Mouse (Mus musculus): ENCODE data around the gene Arid3a. TPM values are rescaled to one million over a fixed set of nuclear protein-coding genes. Genes with fewer than 3 reads are reported as not detected.

The Arid3a gene
- polyA plus RNA-seq, 1 experiment: 3.6 TPM

DNA sequence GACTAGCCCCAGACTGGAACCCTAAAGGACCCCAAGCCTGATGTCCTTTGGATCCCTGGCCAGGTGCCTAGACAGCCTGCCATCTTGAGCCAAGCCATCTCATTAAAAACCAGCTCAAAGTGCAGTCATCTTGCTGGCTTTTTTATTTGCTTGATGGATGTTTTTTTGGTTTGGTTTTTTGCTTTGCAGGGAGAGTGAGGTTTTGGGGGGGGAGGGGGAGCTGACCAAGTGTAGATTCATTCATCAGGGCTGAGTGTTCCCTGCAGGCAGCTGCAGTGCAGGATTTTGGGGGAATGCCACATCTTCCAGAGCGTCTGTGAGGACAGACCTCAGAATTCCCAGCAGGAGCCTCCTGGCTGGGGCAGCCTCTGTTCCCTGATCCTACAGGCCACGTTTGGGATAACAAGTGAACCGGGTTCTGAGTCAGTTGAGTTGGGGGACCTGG lies 42.3 kb downstream of the Arid3a start:
- WGBS: 38% methylated on average over 3 of the region's 3 CpGs
- DNase-seq (ENCODE audit: low read depth, low spot score): no peak

DNA sequence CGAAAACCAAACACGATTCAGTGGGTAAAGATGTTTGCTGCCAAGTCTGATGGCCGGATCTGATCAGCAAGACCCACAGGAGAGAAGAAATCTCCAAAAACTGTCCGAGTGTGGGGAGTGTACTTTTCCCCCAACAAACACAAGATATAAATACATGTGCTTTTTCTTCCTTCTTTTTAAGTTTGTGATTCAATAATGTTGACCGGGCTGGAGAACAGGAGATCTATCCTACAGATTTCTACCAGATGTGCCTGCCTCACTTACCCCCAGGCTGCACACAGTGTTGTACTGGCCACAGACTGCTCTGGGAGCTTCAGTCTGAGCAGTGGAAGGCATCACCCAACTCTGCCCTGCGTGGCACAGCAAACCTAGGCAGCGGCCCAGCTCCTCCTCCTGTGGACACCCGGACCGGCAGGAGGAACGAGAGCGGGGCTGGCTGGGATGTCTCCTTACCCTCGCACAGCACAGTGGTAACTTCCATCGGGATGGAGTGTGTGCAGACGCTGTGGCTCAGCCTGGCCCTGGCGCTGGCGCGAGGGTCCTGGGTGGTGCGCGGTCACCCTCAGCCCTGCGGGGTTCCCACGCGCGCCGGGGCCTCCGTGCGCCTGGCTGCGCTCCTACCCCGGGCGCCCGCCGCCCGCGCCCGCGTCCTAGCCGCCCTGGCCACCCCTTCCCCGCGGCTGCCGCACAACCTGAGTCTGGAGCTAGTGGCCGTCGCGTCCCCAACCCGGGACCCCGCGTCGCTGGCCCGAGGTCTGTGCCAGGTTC lies 43.8 kb downstream of the Arid3a start, which contains the start of gene Grin3b:
TSS of gene Grin3b (plus strand) at position 301 of the 768 bp plus-strand sequence.
- 6% methylated on average over 47 of the region's 47 CpGs for WGBS
- no peak for DNase-seq (ENCODE audit: low read depth, low spot score)

DNA sequence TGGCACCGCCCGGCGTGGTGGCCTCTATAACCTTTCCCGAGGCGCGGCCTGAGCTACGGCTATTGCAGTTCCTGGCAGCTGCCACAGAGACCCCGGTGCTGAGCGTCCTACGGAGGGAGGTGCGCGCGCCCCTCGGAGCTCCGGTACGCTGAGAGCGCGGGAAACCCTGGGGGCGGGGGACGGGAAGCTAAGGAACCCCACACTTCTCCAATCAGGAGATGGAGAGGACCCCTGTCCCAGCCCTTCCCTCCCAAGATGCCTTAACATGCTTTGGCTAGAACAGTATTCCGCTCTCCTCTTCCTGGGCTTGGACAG lies 44.3 kb downstream of the Arid3a start:
- no peak for DNase-seq (ENCODE audit: low read depth, low spot score)
- WGBS: 9% methylated on average over 21 of the region's 21 CpGs

DNA sequence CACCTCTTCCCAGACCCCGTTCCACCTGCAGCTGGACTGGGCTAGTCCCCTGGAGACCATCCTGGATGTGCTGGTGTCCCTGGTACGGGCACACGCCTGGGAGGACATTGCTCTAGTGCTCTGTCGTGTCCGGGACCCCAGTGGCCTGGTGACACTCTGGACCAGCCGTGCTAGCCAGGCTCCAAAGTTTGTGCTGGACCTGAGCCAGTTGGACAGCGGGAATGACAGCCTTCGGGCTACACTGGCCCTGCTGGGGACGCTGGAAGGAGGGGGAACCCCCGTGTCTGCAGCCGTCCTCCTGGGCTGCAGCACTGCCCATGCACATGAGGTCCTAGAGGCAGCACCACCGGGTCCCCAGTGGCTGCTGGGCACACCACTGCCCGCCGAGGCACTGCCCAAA lies 46.0 kb downstream of the Arid3a start:
- 44% methylated on average over 14 of the region's 14 CpGs for WGBS
- no peak for DNase-seq (ENCODE audit: low read depth, low spot score)

DNA sequence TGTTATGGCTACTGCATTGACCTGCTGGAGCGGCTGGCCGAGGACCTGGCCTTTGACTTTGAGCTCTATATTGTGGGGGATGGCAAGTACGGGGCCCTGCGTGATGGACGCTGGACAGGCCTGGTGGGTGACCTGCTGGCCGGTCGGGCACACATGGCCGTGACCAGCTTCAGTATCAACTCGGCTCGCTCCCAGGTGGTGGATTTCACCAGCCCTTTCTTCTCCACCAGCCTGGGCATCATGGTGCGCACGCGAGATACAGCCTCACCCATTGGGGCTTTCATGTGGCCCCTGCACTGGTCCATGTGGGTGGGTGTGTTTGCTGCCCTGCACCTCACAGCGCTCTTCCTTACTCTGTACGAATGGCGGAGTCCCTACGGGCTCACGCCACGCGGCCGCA lies 47.2 kb downstream of the Arid3a start:
- WGBS: 91% methylated on average over 21 of the region's 21 CpGs
- no peak for DNase-seq (ENCODE audit: low read depth, low spot score)

DNA sequence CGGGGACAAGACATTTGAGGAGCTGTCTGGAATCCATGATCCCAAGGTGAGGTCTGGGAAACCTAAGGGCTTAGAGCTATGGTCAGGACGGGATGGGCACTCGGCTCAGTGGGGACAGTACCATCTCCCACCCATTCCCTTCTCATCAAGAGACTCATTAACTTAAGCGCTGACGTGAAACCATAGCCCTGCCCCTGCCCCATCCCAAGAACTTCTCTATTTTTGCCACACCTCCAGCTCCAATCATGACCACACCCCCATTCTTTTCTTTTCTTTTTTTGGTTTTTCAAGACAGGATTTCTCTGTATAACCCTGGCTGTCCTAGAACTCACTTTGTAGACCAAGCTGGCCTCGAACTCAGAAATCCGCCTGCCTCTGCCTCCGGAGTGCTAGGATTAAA lies 47.8 kb downstream of the Arid3a start:
- 84% methylated on average over 8 of the region's 8 CpGs for WGBS
- no peak for DNase-seq (ENCODE audit: low read depth, low spot score)

DNA sequence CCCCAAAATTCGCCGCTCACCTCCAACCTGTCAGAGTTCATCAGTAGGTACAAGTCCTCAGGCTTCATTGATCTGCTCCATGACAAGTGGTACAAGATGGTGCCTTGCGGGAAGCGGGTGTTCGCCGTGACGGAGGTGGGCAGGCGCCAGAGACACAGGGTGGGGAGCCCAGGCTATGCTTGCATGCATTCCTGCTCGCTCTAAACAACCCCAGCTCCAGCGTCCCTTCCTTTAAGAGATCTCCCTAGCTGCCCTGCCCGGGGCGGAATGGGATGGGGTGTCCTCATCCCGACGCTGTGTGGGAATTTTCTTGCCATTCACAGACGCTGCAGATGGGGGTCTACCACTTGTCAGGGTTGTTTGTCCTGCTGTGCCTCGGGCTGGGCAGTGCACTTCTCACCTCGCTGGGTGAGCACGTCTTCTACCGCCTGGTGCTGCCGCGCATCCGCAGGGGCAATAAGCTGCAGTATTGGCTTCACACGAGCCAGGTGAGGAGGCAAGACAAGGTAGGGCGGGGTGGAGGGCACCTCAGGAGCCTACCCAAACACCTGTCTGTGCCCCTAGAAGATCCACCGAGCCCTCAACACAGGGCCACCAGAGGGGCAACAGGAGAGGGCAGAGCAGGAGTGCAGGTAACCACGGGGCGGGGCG lies 49.4 kb downstream of the Arid3a start:
- DNase-seq (ENCODE audit: low read depth, low spot score): no peak
- WGBS: 89% methylated on average over 28 of the region's 28 CpGs

DNA sequence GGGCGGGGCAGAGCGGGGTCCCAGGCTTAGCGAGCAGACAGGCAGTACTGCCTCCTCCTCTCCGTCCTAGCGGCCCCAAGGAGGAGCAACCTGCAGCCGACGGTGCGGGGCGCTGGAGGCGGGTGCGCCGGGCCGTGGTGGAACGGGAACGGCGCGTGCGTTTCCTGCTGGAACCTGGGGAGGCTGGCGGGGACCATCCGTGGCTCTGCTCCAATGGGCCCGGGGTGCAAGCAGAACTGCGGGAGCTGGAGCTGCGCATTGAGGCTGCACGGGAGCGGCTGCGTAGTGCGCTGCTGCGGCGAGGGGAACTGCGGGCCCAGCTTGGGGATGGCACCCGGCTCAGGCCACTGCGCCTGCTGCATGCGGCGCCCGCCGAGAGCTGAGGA lies 49.9 kb downstream of the Arid3a start:
- DNase-seq (ENCODE audit: low read depth, low spot score): no peak
- WGBS: 87% methylated on average over 35 of the region's 36 CpGs

DNA sequence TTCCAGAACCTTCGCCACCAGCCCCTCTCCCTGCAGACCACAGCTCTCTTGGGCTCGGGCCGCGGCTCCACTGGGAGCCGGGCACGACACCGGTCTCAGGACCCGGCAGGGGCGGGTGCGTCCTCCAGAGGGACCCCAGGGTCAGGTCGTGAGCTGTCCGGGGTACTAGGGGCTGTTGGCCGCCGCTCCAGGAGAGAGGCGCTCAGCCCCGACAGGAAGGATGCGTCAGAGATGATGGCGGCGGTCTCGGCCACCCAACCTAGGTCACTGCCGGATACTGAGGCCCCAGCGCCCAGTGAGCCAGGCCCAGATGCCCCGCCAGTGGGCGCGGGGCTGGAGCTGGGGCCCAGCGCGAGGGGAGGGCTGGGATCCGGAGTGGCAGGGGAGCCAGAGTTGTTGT lies 50.5 kb downstream of the Arid3a start:
- 93% methylated on average over 28 of the region's 28 CpGs for WGBS
- no peak for DNase-seq (ENCODE audit: low read depth, low spot score)

DNA sequence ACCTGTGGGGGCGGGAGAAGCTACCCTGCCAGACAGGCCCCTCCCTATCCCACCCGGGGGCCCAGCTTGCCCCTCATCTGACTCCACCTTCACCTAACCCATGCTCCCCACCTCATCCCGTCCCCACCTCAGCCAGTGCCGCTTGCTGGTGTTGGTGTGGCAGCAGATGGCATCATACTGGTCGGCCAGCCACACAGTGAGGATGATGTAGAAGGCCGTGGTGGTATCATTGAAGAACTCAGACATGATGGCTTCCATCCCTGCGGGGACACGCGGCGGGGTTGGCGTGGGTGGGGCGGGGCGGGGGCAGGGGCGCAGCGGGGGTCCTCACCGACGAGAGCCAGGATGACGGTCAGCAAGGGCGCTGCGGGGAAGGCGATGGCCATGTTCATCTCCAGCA lies 51.2 kb downstream of the Arid3a start:
- no peak for DNase-seq (ENCODE audit: low read depth, low spot score)
- 95% methylated on average over 21 of the region's 21 CpGs for WGBS

DNA sequence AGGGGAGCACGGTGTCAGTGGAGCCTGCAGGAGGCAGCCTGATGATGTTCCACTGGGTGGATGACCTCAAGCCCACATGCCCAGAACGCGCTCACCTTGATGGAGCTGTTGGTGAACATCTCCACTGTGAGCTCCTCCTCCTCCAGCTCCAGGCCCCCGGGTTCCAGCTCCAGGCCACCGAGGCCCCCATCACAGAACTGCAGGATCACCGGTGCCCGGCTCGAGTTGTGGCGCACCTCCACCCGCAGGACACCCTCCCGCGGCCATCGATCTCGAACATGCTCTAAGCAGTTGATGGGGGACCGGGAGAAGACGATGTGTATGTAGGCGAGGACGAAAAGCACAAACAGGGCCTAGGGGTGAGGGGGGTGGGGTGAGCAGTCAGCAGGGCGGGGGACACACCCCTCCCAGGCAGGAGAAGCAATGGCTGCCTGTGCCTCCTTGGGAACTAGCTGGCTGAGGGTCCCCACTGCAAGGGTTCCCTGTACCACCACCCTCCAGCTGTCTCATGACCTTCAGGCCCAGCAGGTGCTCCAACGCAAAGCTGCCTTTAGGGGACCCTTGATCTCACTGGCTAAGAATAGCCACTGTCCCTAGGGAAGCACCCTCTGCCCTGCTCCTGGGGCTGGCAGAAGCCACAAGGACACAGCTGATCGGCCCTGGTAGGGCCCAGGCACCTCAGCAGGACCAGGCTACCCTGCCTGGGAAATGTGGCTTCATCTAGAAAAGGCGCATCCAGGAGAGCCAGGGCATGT lies 52.7 kb downstream of the Arid3a start:
- no peak for DNase-seq (ENCODE audit: low read depth, low spot score)
- WGBS: 94% methylated on average over 22 of the region's 22 CpGs

DNA sequence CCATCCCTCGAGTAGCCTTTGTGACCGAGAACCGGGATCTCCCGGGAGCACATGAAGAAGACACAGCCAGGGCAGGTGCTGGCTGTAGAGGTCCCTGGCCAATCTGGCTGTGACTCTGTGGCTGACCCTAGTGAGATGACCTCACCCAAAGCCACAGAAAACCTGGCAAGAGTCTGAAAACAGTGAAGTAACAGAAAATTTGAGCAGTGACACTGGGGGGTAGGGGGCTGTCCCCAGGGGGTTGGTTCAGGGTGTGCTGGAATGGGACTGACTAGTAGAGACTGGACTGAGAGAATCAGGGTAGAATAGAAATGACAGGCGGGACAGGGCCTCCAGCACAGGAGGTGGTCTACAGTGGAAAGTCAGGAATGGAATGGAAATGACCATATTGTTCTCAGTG lies 56.4 kb downstream of the Arid3a start:
- WGBS: 40% methylated on average over 5 of the region's 5 CpGs
- DNase-seq (ENCODE audit: low read depth, low spot score): no peak

DNA sequence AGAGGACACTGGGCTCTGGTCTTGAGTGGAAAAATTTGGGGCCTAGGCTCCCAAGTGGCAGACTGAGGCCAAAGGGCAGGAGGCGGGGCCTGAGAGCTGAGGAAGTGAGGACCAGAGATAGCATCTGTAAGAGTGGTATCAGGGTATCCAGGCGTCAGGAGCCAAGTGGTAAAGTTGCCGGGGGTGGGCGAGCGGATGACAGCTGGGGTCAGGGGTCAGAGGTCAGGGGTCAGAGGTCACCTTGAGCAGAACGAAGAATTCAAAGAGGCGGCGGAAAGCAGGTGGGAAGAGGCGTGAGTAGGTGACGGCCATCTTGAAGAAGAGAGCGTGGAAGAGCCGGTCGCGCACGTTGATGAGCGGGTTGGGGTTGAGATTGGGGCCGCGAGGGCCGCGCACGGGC lies 56.8 kb downstream of the Arid3a start:
- DNase-seq (ENCODE audit: low read depth, low spot score): no peak
- WGBS: under 1% methylated on average over 21 of the region's 21 CpGs

DNA sequence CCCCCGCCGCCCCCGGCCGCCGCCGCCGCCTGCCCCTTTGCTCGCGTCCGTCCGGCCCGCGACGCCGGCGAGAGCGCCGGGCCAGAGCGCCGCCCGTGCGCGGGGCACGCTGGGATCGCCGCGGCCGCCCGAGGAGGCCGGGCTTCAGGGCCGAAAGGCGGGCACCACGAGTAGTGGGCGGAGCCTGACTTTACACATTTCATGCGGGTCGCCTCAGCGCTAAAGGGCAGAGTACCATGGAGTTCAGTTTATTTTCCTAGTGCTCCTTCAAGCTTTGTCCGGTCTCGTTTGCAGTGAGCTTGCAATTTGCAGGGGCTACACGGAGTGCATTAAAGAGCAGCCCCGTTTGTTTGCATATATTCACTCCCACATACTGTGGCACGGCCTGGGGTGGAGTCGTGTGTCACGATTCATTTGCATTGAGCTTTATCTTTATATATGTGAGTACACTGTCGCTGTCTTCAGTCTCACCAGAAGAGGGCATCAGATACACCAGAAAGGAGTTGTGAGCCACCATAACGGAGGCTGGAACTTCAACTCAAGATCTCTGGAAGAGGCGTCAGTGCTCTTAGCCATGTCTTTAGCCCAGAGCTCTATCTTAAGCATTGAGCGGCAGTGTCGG lies 57.5 kb downstream of the Arid3a start, which contains the start of gene Tmem259:
TSS of gene Tmem259 (minus strand) at position 136 of the 622 bp plus-strand sequence.
- under 1% methylated on average over 49 of the region's 49 CpGs for WGBS
- no peak for DNase-seq (ENCODE audit: low read depth, low spot score)

DNA sequence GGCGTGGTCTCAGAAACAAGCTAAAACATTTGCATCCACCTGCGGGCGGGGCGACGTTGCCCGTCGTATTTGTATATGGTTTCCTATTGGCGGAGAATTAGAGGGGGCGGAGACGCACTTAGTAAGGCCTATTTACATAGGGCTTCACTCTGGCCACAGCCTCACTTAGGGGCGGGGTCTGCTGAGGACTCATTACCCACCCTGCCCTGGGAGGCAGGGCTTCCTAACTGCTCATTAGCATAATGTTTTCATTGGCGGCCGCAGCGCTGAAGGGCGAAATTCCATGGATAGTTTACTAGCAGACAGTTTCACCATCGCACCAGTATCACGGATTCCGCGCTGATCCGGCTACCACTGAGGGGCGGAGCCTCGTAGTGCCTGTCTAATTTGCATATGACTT lies 58.0 kb downstream of the Arid3a start:
- DNase-seq (ENCODE audit: low read depth, low spot score): peak; percentile 91
- WGBS: 0% methylated on average over 22 of the region's 22 CpGs

DNA sequence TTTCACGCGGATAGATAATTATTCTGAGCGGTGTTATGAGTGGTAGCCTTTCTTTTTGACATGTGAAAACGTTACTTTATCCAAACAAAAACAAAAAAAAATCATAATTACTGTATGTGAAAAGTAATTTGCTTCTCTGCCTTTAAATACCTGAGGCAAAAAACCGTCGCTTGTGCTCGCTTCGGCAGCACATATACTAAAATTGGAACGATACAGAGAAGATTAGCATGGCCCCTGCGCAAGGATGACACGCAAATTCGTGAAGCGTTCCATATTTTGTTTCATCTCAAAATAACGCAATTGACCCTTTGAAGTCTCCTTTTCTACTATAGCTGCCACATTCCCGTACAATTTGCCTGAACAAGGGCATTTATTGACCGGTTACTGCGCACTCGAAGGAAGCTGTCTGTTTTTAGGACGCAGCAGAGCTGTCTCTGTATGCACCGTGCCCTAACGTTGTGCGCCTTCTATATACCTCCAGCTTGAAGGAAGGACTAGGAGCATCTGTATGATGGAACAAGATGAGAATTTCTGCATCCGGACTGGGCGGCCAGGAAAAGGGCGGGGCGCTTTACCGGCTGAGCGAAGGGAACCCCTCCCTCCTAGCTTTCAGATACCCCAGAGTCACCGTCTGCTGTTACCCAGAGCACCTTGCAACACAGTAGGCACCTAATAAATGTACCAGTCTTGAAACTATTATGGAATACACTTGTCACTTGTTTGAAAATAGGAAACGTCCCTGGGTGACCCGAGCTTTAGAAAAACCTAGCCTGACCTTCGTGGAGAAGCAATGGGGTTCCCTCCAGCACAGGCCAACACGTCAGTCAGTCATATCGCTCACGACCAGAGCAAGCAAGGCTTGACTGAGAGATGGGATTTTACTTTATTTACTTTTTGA lies 58.7 kb downstream of the Arid3a start:
- no peak for DNase-seq (ENCODE audit: low read depth, low spot score)
- 2% methylated on average over 35 of the region's 35 CpGs for WGBS

DNA sequence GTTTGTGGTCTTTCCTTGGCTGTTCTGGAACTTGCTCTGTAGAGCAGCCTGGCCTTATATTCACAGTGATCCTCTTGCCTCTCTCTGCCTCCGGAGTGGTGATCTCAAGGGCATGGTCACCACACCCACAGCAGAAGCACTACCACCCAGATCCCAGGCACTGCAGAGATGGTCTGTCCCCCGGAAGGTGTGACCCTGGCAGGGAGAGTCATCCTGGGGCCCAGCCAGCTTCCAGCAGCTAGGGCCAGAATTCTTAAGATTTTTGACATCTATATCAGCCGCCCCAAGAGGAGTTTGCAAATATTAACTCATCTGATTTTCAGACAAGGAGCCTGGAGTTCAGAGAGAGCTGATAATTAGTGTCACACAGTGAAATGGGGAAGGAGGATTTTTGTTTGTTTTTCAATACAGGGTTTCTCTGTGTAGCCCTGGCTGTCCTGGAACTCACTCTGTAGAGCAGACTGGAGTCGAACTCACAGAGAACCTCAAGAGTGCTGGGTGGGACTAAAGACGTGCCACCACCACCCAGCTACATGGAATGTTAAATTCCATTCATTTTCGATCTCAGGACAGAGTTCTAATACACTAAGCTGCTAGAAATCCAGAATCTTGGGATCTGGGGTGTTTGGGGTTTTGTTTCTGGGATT lies 59.5 kb downstream of the Arid3a start:
- no peak for DNase-seq (ENCODE audit: low read depth, low spot score)
- 12% methylated on average over 6 of the region's 6 CpGs for WGBS

DNA sequence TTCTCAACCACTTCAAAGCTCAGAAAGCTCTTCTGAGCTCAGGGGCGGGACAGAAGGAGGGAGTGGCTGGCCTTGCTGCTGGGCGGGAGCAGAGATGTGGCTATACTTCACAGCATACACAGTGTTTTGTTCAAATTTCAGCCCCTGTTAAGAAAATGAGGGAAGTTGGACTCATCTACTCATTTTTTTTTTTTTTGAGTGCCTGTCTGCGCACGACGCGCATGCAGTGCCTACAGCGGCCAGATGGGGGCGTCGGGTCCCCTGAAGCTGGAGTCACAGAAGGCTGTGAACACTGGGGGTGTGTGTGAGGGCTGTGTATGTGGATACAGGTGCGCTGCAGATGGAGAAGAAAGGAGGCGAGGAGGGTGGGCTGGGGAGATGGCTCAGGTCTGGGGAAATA lies 60.1 kb downstream of the Arid3a start:
- WGBS: under 1% methylated on average over 11 of the region's 11 CpGs
- no peak for DNase-seq (ENCODE audit: low read depth, low spot score)
